Mouse (Mus musculus) neural tube, embryonic 12.5 days (tissue): ENCODE measurements around the gene Gm45233. TPM values are rescaled to one million over a fixed set of nuclear protein-coding genes. Genes with fewer than 3 reads are reported as not detected.

Experiments used
- ATAC-seq: fragments of 200-750 bp; cut with Nextera tagmentation; 2 replicates; pipeline ENCODE4 v1.8.0; 2017; ENCODE audit warnings: low read depth, mild to moderate bottlenecking, moderate TSS enrichment, moderate library complexity; ENCODE audit not compliant: low FRiP score
- H3K27ac ChIP-seq: fragments of 300-500 bp; sonication (generic); 2 replicates; pipeline ENCODE4 v1.5.1; 2016
- H3K27me3 ChIP-seq: fragments of 300-500 bp; sonication (generic); replicated peaks from 2 replicates; pipeline ENCODE4 v1.6.1; 2016; ENCODE audit warnings: mild to moderate bottlenecking
- H3K36me3 ChIP-seq: fragments of 300-500 bp; sonication (generic); 2 replicates; pipeline ENCODE4 v1.6.1; 2016; ENCODE audit warnings: mild to moderate bottlenecking
- H3K4me1 ChIP-seq: fragments of 300-500 bp; sonication (generic); 2 replicates; pipeline ENCODE4 v1.6.1; 2016
- H3K4me2 ChIP-seq: fragments of 300-500 bp; sonication (generic); replicated peaks from 2 replicates; pipeline ENCODE4 v1.6.1; 2016; ENCODE audit warnings: mild to moderate bottlenecking
- H3K4me3 ChIP-seq: fragments of 300-500 bp; sonication (generic); 2 replicates; pipeline ENCODE4 v1.5.1; 2016
- H3K9ac ChIP-seq: fragments of 300-500 bp; sonication (generic); 2 replicates; pipeline ENCODE4 v1.6.1; 2016; ENCODE audit warnings: mild to moderate bottlenecking
- H3K9me3 ChIP-seq: fragments of 300-500 bp; sonication (generic); 2 replicates; pipeline ENCODE4 v1.6.1; 2016; ENCODE audit warnings: mild to moderate bottlenecking
- WGBS: fragments of 180-500 bp; shearing (Covaris S2); methylation state at CpG from one replicate; pipeline ENCODE4 v1.1.7; 2016; 5-methylcytosine and 5-hydroxymethylcytosine counted together
- polyA plus RNA-seq: library from polyadenylated mRNA; unstranded; fragments of >200 nt; fragmentation: Nextera tagmentation; extraction: Ambion mirVana; gene quantifications from 2 replicates; pipeline ENCODE4 v1.2.1, GENCODE M21; 2016

Gm45233 gene
- polyA plus RNA-seq, 1 experiment from 2014 or later, result 0.49 TPM

- H3K4me1 ChIP-seq, result no peaks in the 10 kb centered on the region
- ATAC-seq, result no peak
- H3K27ac ChIP-seq, result no peak overlapping the region
- WGBS, result 82% methylated on average over 4 of the region's 4 CpGs
- no peak overlapping the region for H3K4me3 ChIP-seq
- H3K9ac ChIP-seq, result no peak overlapping the region
- no peaks in the 10 kb centered on the region for H3K36me3 ChIP-seq
- no peaks in the 10 kb centered on the region for H3K27me3 ChIP-seq
- H3K4me2 ChIP-seq, result no peak overlapping the region
- H3K9me3 ChIP-seq, result no peaks in the 10 kb centered on the region
Measured at GRCm38 (mm10) chr7:43432891-43433290, 11.0 kb upstream of the Gm45233 start.

GRCm38 (mm10) chr7:43434676-43435075, 9.3 kb upstream of the Gm45233 start:
- Histone ChIP-seq H3K27me3 (no peaks in the 10 kb centered on the region), H3K27ac (no peak overlapping the region), H3K4me2 (no peak overlapping the region), H3K36me3 (no peaks in the 10 kb centered on the region), H3K4me1 (no peaks in the 10 kb centered on the region), H3K4me3 (no peak overlapping the region), H3K9me3 (no peaks in the 10 kb centered on the region), H3K9ac (no peak overlapping the region)
- WGBS, result 82% methylated on average over 5 of the region's 5 CpGs
- ATAC-seq, result no peak

- Histone ChIP-seq H3K27ac (no peak within 1 kb of the TSS), H3K9me3 (no peaks in the 10 kb centered on the region), H3K36me3 (no peaks in the 10 kb centered on the region), H3K9ac (no peak within 1 kb of the TSS), H3K27me3 (no peaks in the 10 kb centered on the region), H3K4me1 (no peaks in the 10 kb centered on the region), H3K4me3 (no peak within 1 kb of the TSS), H3K4me2 (no peak within 1 kb of the TSS)
- no peak for ATAC-seq
- WGBS, result 76% methylated on average over 10 of the region's 10 CpGs
Measured at GRCm38 (mm10) chr7:43436341-43437255, 7.3 kb upstream of the Gm45233 start, which contains the start of gene Nkg7. TSS of gene Nkg7 (plus strand) at chr7:43437073.

- peaks cover 9% of the 10 kb centered on the region for H3K4me1 ChIP-seq
Measured at GRCm38 (mm10) chr7:43438611-43439010, 5.3 kb upstream of the Gm45233 start.

GRCm38 (mm10) chr7:43440482-43440881, 3.4 kb upstream of the Gm45233 start, which contains the start of gene Cldnd2:
TSS of gene Cldnd2 (plus strand) at chr7:43440782.
- no peaks in the 10 kb centered on the region for H3K27me3 ChIP-seq
- no peak within 1 kb of the TSS for H3K27ac ChIP-seq
- no peak within 1 kb of the TSS for H3K9ac ChIP-seq
- no peak for ATAC-seq
- H3K4me3 ChIP-seq, result no peak within 1 kb of the TSS
- H3K36me3 ChIP-seq, result no peaks in the 10 kb centered on the region
- no peak within 1 kb of the TSS for H3K4me2 ChIP-seq
- H3K9me3 ChIP-seq, result no peaks in the 10 kb centered on the region
- 82% methylated on average over 6 of the region's 6 CpGs for WGBS
- peaks cover 19% of the 10 kb centered on the region for H3K4me1 ChIP-seq

More at GRCm38 (mm10) chr7:43438611-43439010, 5.3 kb upstream of the Gm45233 start:
- WGBS, result 82% methylated on average over 4 of the region's 4 CpGs
- H3K9me3 ChIP-seq, result no peaks in the 10 kb centered on the region
- no peaks in the 10 kb centered on the region for H3K36me3 ChIP-seq
- ATAC-seq, result no peak
- H3K9ac ChIP-seq, result no peak overlapping the region
- H3K27me3 ChIP-seq, result no peaks in the 10 kb centered on the region
- H3K4me3 ChIP-seq, result no peak overlapping the region
- H3K4me2 ChIP-seq, result no peak overlapping the region
- no peak overlapping the region for H3K27ac ChIP-seq

- no peak overlapping the region for H3K4me3 ChIP-seq
- peaks cover 19% of the 10 kb centered on the region for H3K4me1 ChIP-seq
- no peak overlapping the region for H3K9ac ChIP-seq
- no peak for ATAC-seq
- H3K27ac ChIP-seq, result no peak overlapping the region
- no peaks in the 10 kb centered on the region for H3K27me3 ChIP-seq
- no peaks in the 10 kb centered on the region for H3K9me3 ChIP-seq
- no peaks in the 10 kb centered on the region for H3K36me3 ChIP-seq
- H3K4me2 ChIP-seq, result no peak overlapping the region
- WGBS, result 89% methylated on average over 3 of the region's 3 CpGs
Measured at GRCm38 (mm10) chr7:43441071-43441470, 2.9 kb upstream of the Gm45233 start.

- peaks cover 19% of the 10 kb centered on the region for H3K4me1 ChIP-seq
- no peaks in the 10 kb centered on the region for H3K36me3 ChIP-seq
- H3K4me3 ChIP-seq, result peak overlapping the region; percentile 44
- no peak for ATAC-seq
- 17% methylated on average over 9 of the region's 9 CpGs for WGBS
- no peaks in the 10 kb centered on the region for H3K27me3 ChIP-seq
- H3K4me2 ChIP-seq, result peak overlapping the region; percentile 72
- no peaks in the 10 kb centered on the region for H3K9me3 ChIP-seq
- H3K27ac ChIP-seq, result no peak overlapping the region
- peak overlapping the region; percentile 61 for H3K9ac ChIP-seq
Measured at GRCm38 (mm10) chr7:43442684-43443083, 1.2 kb upstream of the Gm45233 start.

- ATAC-seq, result peak; percentile 84
- no peaks in the 10 kb centered on the region for H3K9me3 ChIP-seq
- peak overlapping the region; percentile 72 for H3K4me2 ChIP-seq
- H3K36me3 ChIP-seq, result no peaks in the 10 kb centered on the region
- H3K9ac ChIP-seq, result peak overlapping the region; percentile 61
- H3K4me3 ChIP-seq, result peak overlapping the region; percentile 44
- no peaks in the 10 kb centered on the region for H3K27me3 ChIP-seq
- peak overlapping the region; percentile 77 for H3K27ac ChIP-seq
- peaks cover 19% of the 10 kb centered on the region for H3K4me1 ChIP-seq
- WGBS, result under 1% methylated on average over 36 of the region's 36 CpGs
Measured at GRCm38 (mm10) chr7:43443126-43443916, 607 bp upstream of the Gm45233 start.

- WGBS, result 96% methylated on average over 4 of the region's 4 CpGs
- Histone ChIP-seq H3K4me1 (peaks cover 14% of the 10 kb centered on the region), H3K27ac (no peak overlapping the region), H3K9ac (no peak overlapping the region), H3K4me3 (no peak overlapping the region), H3K27me3 (no peaks in the 10 kb centered on the region), H3K4me2 (no peak overlapping the region), H3K9me3 (no peaks in the 10 kb centered on the region), H3K36me3 (peaks cover 4% of the 10 kb centered on the region; the same call in 1 of the 2 replicates)
- no peak for ATAC-seq
Measured at GRCm38 (mm10) chr7:43447801-43448200, 3.9 kb downstream of the Gm45233 start.

- Histone ChIP-seq H3K9me3 (no peaks in the 10 kb centered on the region), H3K4me2 (no peak overlapping the region), H3K36me3 (peaks cover 8% of the 10 kb centered on the region; the same call in 1 of the 2 replicates), H3K4me1 (peaks cover 11% of the 10 kb centered on the region; the same call in 1 of the 2 replicates), H3K27me3 (no peaks in the 10 kb centered on the region), H3K27ac (no peak overlapping the region), H3K9ac (no peak overlapping the region), H3K4me3 (no peak overlapping the region)
- ATAC-seq, result no peak
- 89% methylated on average over 3 of the region's 3 CpGs for WGBS
Measured at GRCm38 (mm10) chr7:43448246-43448645, 4.3 kb downstream of the Gm45233 start.

- H3K9me3 ChIP-seq, result no peaks in the 10 kb centered on the region
- H3K9ac ChIP-seq, result no peak overlapping the region
- H3K4me3 ChIP-seq, result no peak overlapping the region
- peaks cover 24% of the 10 kb centered on the region for H3K36me3 ChIP-seq
- 96% methylated on average over 2 of the region's 2 CpGs for WGBS
- peaks cover 3% of the 10 kb centered on the region; the same call in 1 of the 2 replicates for H3K4me1 ChIP-seq
- H3K4me2 ChIP-seq, result no peak overlapping the region
- no peak for ATAC-seq
- no peak overlapping the region for H3K27ac ChIP-seq
- H3K27me3 ChIP-seq, result no peaks in the 10 kb centered on the region
Measured at GRCm38 (mm10) chr7:43449811-43450210, 5.9 kb downstream of the Gm45233 start.

- H3K9ac ChIP-seq, result no peak overlapping the region
- H3K4me2 ChIP-seq, result no peak overlapping the region
- H3K27ac ChIP-seq, result no peak overlapping the region
- WGBS, result 97% methylated on average over 11 of the region's 11 CpGs
- peaks cover 40% of the 10 kb centered on the region for H3K36me3 ChIP-seq
- H3K9me3 ChIP-seq, result no peaks in the 10 kb centered on the region
- H3K4me3 ChIP-seq, result no peak overlapping the region
- no peaks in the 10 kb centered on the region for H3K27me3 ChIP-seq
- no peak for ATAC-seq
- no peaks in the 10 kb centered on the region for H3K4me1 ChIP-seq
Measured at GRCm38 (mm10) chr7:43451726-43452125, 7.8 kb downstream of the Gm45233 start.
